Mouse (Mus musculus) T-cell, adult 66 days (primary cell): ENCODE results near the gene Hcfc2. TPM values are rescaled to one million over a fixed set of nuclear protein-coding genes. Genes with fewer than 3 reads are reported as not detected.

Experiments
- total RNA-seq, 2 experiments: library from RNA; stranded (reverse); gene quantifications; 3 replicates in 1 of 2; 4 replicates in 1 of 2; pipeline ENCODE4 v1.2.4; 2023

Gene Hcfc2
- 10 to 100 TPM; 23.6 to 42.1 TPM for total RNA-seq

DNA sequence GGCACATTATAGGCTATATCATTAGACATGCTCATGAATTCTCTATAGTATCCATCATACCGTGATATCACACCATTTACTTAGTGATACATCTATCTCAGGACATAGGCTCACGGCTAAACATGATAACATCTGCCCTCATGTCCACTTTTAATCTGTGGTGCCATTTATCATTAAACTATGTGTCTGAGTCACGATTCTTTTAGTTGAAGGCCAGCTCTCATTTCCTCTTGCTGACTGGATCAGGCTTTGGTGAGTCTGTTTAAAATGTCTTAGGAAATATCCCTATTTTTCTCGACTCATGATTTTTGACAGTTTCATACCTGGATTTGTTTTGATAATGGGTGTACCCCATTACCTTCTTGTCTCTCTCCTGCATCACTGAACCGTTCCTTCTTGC, at the start of gene Hcfc2:
Hcfc2 (plus strand) TSS at position 205 of the 400 bp plus-strand sequence.

DNA sequence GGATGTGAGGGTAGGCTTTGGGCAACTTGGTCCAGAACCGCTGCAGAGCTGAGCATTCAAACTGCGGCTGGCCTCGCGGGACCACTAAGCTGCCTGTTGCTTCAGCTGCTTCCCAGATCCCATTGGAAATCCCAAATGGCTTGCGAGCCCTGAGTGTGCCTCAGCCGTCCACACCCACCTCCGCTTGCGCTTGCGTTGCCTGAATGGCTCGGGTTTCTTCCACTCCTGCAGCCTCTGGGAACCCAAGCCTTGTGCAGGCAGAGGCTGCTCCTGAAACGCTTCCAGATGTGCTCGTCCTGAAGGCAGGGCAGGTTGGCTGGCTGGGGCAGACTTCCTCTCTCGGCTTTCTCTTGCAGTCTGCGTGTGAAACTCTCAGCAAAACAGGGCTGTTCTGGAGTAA, 5.5 kb upstream of the Hcfc2 start, which contains the start of gene Glt8d2:
Glt8d2 (minus strand) TSS at position 157 of the 400 bp plus-strand sequence.

DNA sequence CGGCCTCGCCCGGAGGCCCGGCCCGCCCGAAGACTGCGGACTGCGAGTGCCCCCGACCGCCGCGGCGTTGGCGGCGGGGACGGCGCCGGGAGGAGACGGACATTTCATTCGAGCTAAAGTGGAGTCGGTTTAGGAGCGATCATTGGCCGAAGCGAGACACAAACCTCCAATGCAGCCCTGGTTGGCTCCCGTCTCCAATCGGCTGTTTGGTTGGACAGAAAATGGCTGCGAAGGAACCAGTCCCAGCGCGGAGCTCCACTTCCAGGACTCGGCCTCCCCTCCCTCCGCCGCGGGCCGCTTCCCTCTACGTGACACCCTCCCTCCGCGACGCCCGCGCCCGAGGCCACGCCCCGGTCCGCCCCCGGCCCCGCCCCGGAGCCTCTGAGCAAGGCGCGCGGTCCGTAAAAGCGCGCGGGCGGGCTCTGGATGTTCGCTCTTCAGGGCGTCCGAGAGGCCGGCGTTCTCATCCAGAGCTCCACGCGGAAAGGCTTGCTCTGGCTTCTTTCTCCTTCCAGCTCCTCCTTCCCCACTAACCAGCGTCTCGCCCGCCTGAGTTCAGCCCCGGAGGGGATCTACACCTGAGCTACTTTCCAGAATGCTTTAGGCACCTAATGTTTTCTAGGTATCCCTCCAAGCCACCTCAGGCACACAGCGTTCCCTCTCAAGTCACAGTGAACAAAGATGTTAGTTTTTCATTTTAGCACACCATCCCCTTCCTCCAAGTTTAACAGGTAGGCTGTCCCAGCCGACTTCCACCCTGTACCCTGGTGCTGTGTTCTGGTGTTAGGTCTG, 68.1 kb downstream of the Hcfc2 start, which contains the start of gene Nfyb:
Nfyb (minus strand) TSS at position 305 of the 792 bp plus-strand sequence.

Other genes starting within 250 kb of the Hcfc2 start
- gene Gm1553, start 203.5 kb upstream of the Hcfc2 start, total RNA-seq: not detected
- 10 to 100 TPM; 13.3 to 25.6 TPM for gene 1190007I07Rik, start 72.9 kb upstream of the Hcfc2 start, total RNA-seq
- gene Tdg, start 66.3 kb upstream of the Hcfc2 start, total RNA-seq: 10 to 100 TPM; 68.5 to 78.1 TPM
- 1 to 10 TPM in 1 of 2 experiments, under 1 TPM in 1; 0.58 to 1.2 TPM for gene Glt8d2, start 5.5 kb upstream of the Hcfc2 start, total RNA-seq
- gene Nfyb, start 68.0 kb downstream of the Hcfc2 start, total RNA-seq: 10 to 100 TPM; 39.1 to 41.8 TPM
- gene Txnrd1, start 137.8 kb downstream of the Hcfc2 start, total RNA-seq: 10 to 100 TPM; 42.0 to 50.9 TPM
- gene Eid3, start 170.5 kb downstream of the Hcfc2 start, total RNA-seq: 1 to 10 TPM; 6.3 to 7.0 TPM